Mouse (Mus musculus): ENCODE measurements around the gene Ahctf1. TPM values are rescaled to one million over a fixed set of nuclear protein-coding genes. Genes with fewer than 3 reads are reported as not detected.
A peak's percentile ranks its signal among the peaks of the same experiment; 100 is the strongest.
"Not testable (repeated sequence)": the region's sequence is repeated elsewhere in the genome, so short reads cannot be mapped to it uniquely, and the experiment has no call there.

Ahctf1 gene
- polyA plus RNA-seq, 1 experiment from 2014 or later: 17.0 TPM

DNA sequence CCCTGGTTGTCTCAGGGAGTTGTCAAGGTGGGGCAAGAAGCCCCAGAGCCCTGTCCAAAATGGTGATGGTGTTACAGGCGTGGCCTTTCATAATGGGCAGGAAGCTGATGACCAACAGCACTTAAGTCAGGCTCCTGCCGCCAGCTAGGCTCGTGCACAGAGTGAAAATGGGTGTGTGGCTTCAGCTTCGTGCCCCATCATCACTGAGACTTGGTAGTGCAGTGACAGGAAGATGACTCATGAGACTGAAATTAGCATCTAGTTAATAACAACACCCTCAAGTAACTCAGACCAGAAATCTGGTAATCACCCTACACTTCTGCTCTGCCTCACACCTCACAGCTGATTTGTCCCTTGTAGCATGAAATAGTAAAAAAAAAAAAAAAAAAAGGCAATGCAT lies 25.4 kb upstream of the Ahctf1 start:
- Histone ChIP-seq H3K27ac (replicated peaks) (no peak overlapping the region), H3K9me3 (no peaks in the 10 kb centered on the region), H3K9ac (no peak overlapping the region), H3K4me3 (no peak overlapping the region), H3K36me3 (no peaks in the 10 kb centered on the region), H3K4me2 (no peak overlapping the region), H3K27me3 (no peaks in the 10 kb centered on the region), H3K4me1 (replicated peaks) (no peaks in the 10 kb centered on the region)
- WGBS: 84% methylated on average over 4 of the region's 4 CpGs
- no peak for ATAC-seq (ENCODE audit: low FRiP score, low read depth)

DNA sequence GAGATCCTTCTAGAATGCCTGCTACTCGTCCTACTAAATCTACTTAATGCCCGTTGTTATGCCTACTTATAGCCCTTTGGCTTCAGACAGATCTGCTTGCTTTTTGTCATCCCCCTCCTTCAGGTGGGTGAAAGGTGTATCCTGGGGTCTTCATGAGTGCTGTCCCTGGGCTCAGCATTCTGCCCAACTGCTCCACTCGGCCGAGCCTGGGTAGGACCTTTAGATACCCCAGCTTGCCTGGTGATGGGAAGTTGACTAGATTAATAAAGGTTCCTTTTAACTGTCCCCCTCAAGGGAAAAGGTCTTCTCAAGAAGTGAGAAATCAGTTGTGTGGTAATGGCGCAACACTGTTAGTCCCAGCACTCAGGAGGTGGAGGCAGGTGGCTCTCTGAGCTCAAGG lies 24.6 kb upstream of the Ahctf1 start:
- no peak for ATAC-seq (ENCODE audit: low FRiP score, low read depth)
- Histone ChIP-seq H3K4me2 (no peak overlapping the region), H3K4me1 (replicated peaks) (no peaks in the 10 kb centered on the region), H3K9ac (no peak overlapping the region), H3K4me3 (no peak overlapping the region), H3K36me3 (no peaks in the 10 kb centered on the region), H3K27me3 (no peaks in the 10 kb centered on the region), H3K9me3 (no peaks in the 10 kb centered on the region), H3K27ac (replicated peaks) (no peak overlapping the region)
- 94% methylated on average over 5 of the region's 5 CpGs for WGBS

GRCm38 (mm10) chr1:179824549-179824948 lies 21.1 kb upstream of the Ahctf1 start:
- Histone ChIP-seq H3K27ac (replicated peaks) (no peak overlapping the region), H3K4me2 (no peak overlapping the region), H3K36me3 (no peaks in the 10 kb centered on the region), H3K4me3 (no peak overlapping the region), H3K9ac (no peak overlapping the region), H3K27me3 (no peaks in the 10 kb centered on the region), H3K4me1 (replicated peaks) (no peaks in the 10 kb centered on the region), H3K9me3 (no peaks in the 10 kb centered on the region)
- WGBS: 73% methylated on average over 5 of the region's 5 CpGs
- no peak for ATAC-seq (ENCODE audit: low FRiP score, low read depth)

GRCm38 (mm10) chr1:179818490-179819278 lies 15.2 kb upstream of the Ahctf1 start:
- H3K36me3 ChIP-seq; H3K4me1 ChIP-seq (replicated peaks); H3K27me3 ChIP-seq; H3K9ac ChIP-seq; H3K4me3 ChIP-seq; H3K9me3 ChIP-seq; H3K4me2 ChIP-seq; ATAC-seq (ENCODE audit: low FRiP score, low read depth); H3K27ac ChIP-seq (replicated peaks): not testable (repeated sequence)
- 92% methylated on average over 11 of the region's 11 CpGs for WGBS

GRCm38 (mm10) chr1:179814616-179815015 lies 11.1 kb upstream of the Ahctf1 start:
- WGBS: 100% methylated on average over 2 of the region's 2 CpGs

DNA sequence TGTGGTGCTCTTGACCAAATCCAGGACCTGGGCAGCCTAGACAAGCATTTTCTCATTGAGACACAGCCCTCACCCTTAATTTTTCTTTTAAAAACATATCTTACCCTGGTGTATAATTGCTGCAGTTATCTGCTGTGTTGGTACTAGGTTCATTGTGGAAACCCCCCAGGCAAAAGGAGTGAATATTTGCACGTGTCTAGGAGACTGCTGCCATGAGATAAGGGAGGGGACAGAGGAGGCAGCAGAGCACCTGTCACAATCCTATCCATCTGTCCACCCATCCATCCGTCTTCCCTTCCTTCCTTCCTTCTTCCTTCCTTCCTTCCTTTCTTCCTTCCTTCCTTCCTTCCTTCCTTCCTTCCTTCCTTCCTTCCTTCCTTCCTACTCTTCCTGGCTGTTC lies 9.9 kb upstream of the Ahctf1 start:
- Histone ChIP-seq H3K9me3 (no peaks in the 10 kb centered on the region), H3K27me3 (no peaks in the 10 kb centered on the region), H3K4me3 (no peak overlapping the region), H3K9ac (no peak overlapping the region), H3K4me1 (replicated peaks) (no peaks in the 10 kb centered on the region), H3K36me3 (no peaks in the 10 kb centered on the region), H3K27ac (replicated peaks) (no peak overlapping the region), H3K4me2 (no peak overlapping the region)
- no peak for ATAC-seq (ENCODE audit: low FRiP score, low read depth)
- 67% methylated on average over 2 of the region's 2 CpGs for WGBS

More at GRCm38 (mm10) chr1:179814616-179815015, 11.1 kb upstream of the Ahctf1 start:
- H3K27me3 ChIP-seq: no peaks in the 10 kb centered on the region
- no peak overlapping the region for H3K4me2 ChIP-seq
- no peak for ATAC-seq (ENCODE audit: low FRiP score, low read depth)
- no peak overlapping the region for H3K4me3 ChIP-seq
- H3K9me3 ChIP-seq: no peaks in the 10 kb centered on the region
- no peaks in the 10 kb centered on the region for H3K36me3 ChIP-seq
- H3K4me1 ChIP-seq (replicated peaks): no peaks in the 10 kb centered on the region
- no peak overlapping the region for H3K27ac ChIP-seq (replicated peaks)
- no peak overlapping the region for H3K9ac ChIP-seq

- Histone ChIP-seq H3K27me3 (no peaks in the 10 kb centered on the region), H3K36me3 (no peaks in the 10 kb centered on the region), H3K9ac (no peak overlapping the region), H3K4me3 (no peak overlapping the region), H3K4me1 (replicated peaks) (peaks cover 7% of the 10 kb centered on the region; the same call in 1 of the 2 replicates), H3K27ac (replicated peaks) (no peak overlapping the region), H3K4me2 (no peak overlapping the region), H3K9me3 (no peaks in the 10 kb centered on the region)
- 89% methylated on average over 3 of the region's 3 CpGs for WGBS
- no peak for ATAC-seq (ENCODE audit: low FRiP score, low read depth)
Measured at GRCm38 (mm10) chr1:179808300-179808699, 4.8 kb upstream of the Ahctf1 start.

DNA sequence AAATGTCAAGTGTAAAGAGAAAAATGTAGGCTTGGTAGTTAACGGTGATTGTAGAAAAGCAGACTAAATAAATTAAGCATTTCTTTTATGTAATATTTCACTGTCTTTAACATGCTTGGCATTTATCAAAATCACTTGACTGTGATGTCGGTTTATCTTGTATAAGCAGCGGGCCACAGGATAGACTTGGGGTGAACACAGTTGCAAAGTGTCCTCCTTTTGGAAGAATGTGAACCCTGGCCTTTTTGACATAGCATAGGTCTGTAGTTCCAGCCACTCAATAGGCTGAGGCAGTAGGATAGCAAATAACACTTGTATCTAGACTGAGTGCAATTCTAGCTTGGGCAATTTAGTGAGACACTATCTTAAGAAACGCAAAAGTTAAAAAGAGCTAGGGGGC lies 4.0 kb upstream of the Ahctf1 start:
- no peak overlapping the region for H3K4me2 ChIP-seq
- no peaks in the 10 kb centered on the region for H3K9me3 ChIP-seq
- WGBS: 96% methylated on average over 4 of the region's 4 CpGs
- H3K4me1 ChIP-seq (replicated peaks): peaks cover 9% of the 10 kb centered on the region
- no peak overlapping the region for H3K9ac ChIP-seq
- no peak for ATAC-seq (ENCODE audit: low FRiP score, low read depth)
- H3K27me3 ChIP-seq: no peaks in the 10 kb centered on the region
- H3K4me3 ChIP-seq: no peak overlapping the region
- no peaks in the 10 kb centered on the region for H3K36me3 ChIP-seq
- H3K27ac ChIP-seq (replicated peaks): no peak overlapping the region

- WGBS: 90% methylated on average over 5 of the region's 5 CpGs
- no peak overlapping the region for H3K4me3 ChIP-seq
Measured at GRCm38 (mm10) chr1:179805751-179806150, 2.3 kb upstream of the Ahctf1 start.

GRCm38 (mm10) chr1:179804140-179804881 lies 831 bp upstream of the Ahctf1 start:
- 36% methylated on average over 11 of the region's 11 CpGs for WGBS
- no peak for ATAC-seq (ENCODE audit: low FRiP score, low read depth)
- Histone ChIP-seq H3K4me1 (replicated peaks) (peaks cover 25% of the 10 kb centered on the region), H3K4me2 (peak overlapping the region; percentile 75), H3K27me3 (no peaks in the 10 kb centered on the region), H3K9me3 (no peaks in the 10 kb centered on the region), H3K27ac (replicated peaks) (peak overlapping the region; percentile 89), H3K9ac (peak overlapping the region; percentile 27; the same call in 1 of the 2 replicates), H3K36me3 (no peaks in the 10 kb centered on the region), H3K4me3 (peak overlapping the region; percentile 83)

More at GRCm38 (mm10) chr1:179805751-179806150, 2.3 kb upstream of the Ahctf1 start:
- Histone ChIP-seq H3K27me3 (no peaks in the 10 kb centered on the region), H3K9me3 (no peaks in the 10 kb centered on the region), H3K27ac (replicated peaks) (no peak overlapping the region), H3K4me1 (replicated peaks) (peaks cover 25% of the 10 kb centered on the region), H3K4me2 (no peak overlapping the region), H3K36me3 (no peaks in the 10 kb centered on the region), H3K9ac (no peak overlapping the region)
- no peak for ATAC-seq (ENCODE audit: low FRiP score, low read depth)

GRCm38 (mm10) chr1:179802610-179803512 lies 619 bp downstream of the Ahctf1 start, which contains the start of gene Gm10518:
Gene Gm10518, plus strand, starts transcription at chr1:179803376.
- Histone ChIP-seq H3K9me3 (no peaks in the 10 kb centered on the region), H3K27me3 (no peaks in the 10 kb centered on the region), H3K4me3 (peak within 1 kb of the TSS; percentile 83), H3K4me2 (peak within 1 kb of the TSS; percentile 75), H3K9ac (peak within 1 kb of the TSS; percentile 88), H3K27ac (replicated peaks) (peak within 1 kb of the TSS; percentile 89), H3K4me1 (replicated peaks) (peaks cover 25% of the 10 kb centered on the region), H3K36me3 (peaks cover 11% of the 10 kb centered on the region)
- peak; percentile 79 for ATAC-seq (ENCODE audit: low FRiP score, low read depth)
- WGBS: under 1% methylated on average over 84 of the region's 94 CpGs
